Mouse (Mus musculus) MEL (cell line): Measurements from ENCODE around the gene Pbp2.

Experiments
- GATA1 ChIP-seq: IDR thresholded peaks from 2 replicates; pipeline ENCODE4 v1.6.1; 2011; ENCODE audit warnings: low read depth, low read length, improper control_type of control experiment
- MAX ChIP-seq: IDR thresholded peaks from 2 replicates; pipeline ENCODE4 v1.6.1; 2011; ENCODE audit warnings: low read length, improper control_type of control experiment
- POLR2A ChIP-seq, 2 experiments: IDR thresholded peaks; 2 replicates each; pipeline ENCODE4 v1.6.1; 2011 to 2012; ENCODE audit warnings: low read length in 2 of 2, mild to moderate bottlenecking in 2 of 2, control low read depth in 1 of 2, improper control_type of control experiment in 1 of 2, low read depth in 1 of 2, moderate library complexity in 1 of 2; ENCODE audit not compliant: control insufficient read depth in 1 of 2, insufficient read depth in 1 of 2, poor library complexity in 1 of 2
- TAL1 ChIP-seq: IDR thresholded peaks from 2 replicates; pipeline ENCODE4 v1.6.1; 2012; ENCODE audit warnings: mild to moderate bottlenecking, inconsistent platforms, low read length, moderate library complexity, mixed read lengths

- TF ChIP-seq TAL1: no peak
- TF ChIP-seq POLR2A (IDR thresholded peaks at IDR 0.05; ENCODE audit: control insufficient read depth in 1 of 2, insufficient read depth in 1 of 2, low read depth in 1 of 2, low read length in 2 of 2, poor library complexity in 1 of 2): no peak
- no peak for TF ChIP-seq MAX
- no peak for TF ChIP-seq GATA1
Observed at GRCm38 (mm10) chr6:135267221-135267620, 43.0 kb downstream of the Pbp2 start.
